Mouse (Mus musculus) neural tube, embryonic 15.5 days (tissue): ENCODE results near the gene Amigo3. TPM values are rescaled to one million over a fixed set of nuclear protein-coding genes. Genes with fewer than 3 reads are reported as not detected.
A peak's percentile ranks its signal among the peaks of the same experiment; 100 is the strongest.

Source experiments
- ATAC-seq: fragments of 200-750 bp; cut with Nextera tagmentation; 2 replicates; pipeline ENCODE4 v1.8.0; 2017; ENCODE audit warnings: mild to moderate bottlenecking, moderate TSS enrichment, moderate library complexity; ENCODE audit not compliant: low FRiP score
- H3K27ac ChIP-seq: fragments of 300-500 bp; sonication (generic); replicated peaks from 2 replicates; pipeline ENCODE4 v1.5.1; 2015; ENCODE audit warnings: mild to moderate bottlenecking, inconsistent platforms
- H3K27me3 ChIP-seq: fragments of 300-500 bp; sonication (generic); replicated peaks from 2 replicates; pipeline ENCODE4 v1.6.1; 2015; ENCODE audit warnings: inconsistent platforms
- H3K36me3 ChIP-seq: fragments of 300-500 bp; sonication (generic); 2 replicates; pipeline ENCODE4 v1.6.1; 2015; ENCODE audit warnings: inconsistent platforms
- H3K4me1 ChIP-seq: fragments of 300-500 bp; sonication (generic); 2 replicates; pipeline ENCODE4 v1.6.1; 2015; ENCODE audit warnings: inconsistent platforms
- H3K4me2 ChIP-seq: fragments of 300-500 bp; sonication (generic); 2 replicates; pipeline ENCODE4 v1.6.1; 2015; ENCODE audit warnings: inconsistent platforms, mild to moderate bottlenecking, moderate library complexity
- H3K4me3 ChIP-seq: fragments of 300-500 bp; sonication (generic); replicated peaks from 2 replicates; pipeline ENCODE4 v1.5.1; 2015; ENCODE audit warnings: mild to moderate bottlenecking, inconsistent platforms
- H3K9ac ChIP-seq: fragments of 300-500 bp; sonication (generic); replicated peaks from 2 replicates; pipeline ENCODE4 v1.6.1; 2015; ENCODE audit warnings: mild to moderate bottlenecking, inconsistent platforms
- H3K9me3 ChIP-seq: fragments of 300-500 bp; sonication (generic); replicated peaks from 2 replicates; pipeline ENCODE4 v1.6.1; 2016; ENCODE audit warnings: inconsistent platforms
- WGBS: fragments of 180-500 bp; shearing (Covaris S2); methylation state at CpG from one replicate; pipeline ENCODE4 v1.1.7; 2015; ENCODE audit warnings: mixed read lengths; 5-methylcytosine and 5-hydroxymethylcytosine counted together
- polyA plus RNA-seq: library from polyadenylated mRNA; unstranded; fragments of >200 nt; fragmentation: Nextera tagmentation; extraction: Ambion mirVana; gene quantifications from 2 replicates; pipeline ENCODE4 v1.2.1, GENCODE M21; 2015

Gene Amigo3
- polyA plus RNA-seq, 1 experiment from 2014 or later, result 2.2 TPM

- Histone ChIP-seq H3K36me3 (peaks cover 56% of the 10 kb centered on the region), H3K4me3 (no peak overlapping the region), H3K9me3 (no peaks in the 10 kb centered on the region), H3K4me2 (no peak overlapping the region), H3K9ac (no peak overlapping the region), H3K4me1 (no peaks in the 10 kb centered on the region), H3K27ac (no peak overlapping the region), H3K27me3 (no peaks in the 10 kb centered on the region)
- WGBS, result 94% methylated on average over 2 of the region's 2 CpGs
- no peak for ATAC-seq
Observed at GRCm38 (mm10) chr9:108035331-108036156, 17.4 kb upstream of the Amigo3 start.

GRCm38 (mm10) chr9:108044751-108045492 is 8.0 kb upstream of the Amigo3 start:
- H3K4me1 ChIP-seq, result peaks cover 16% of the 10 kb centered on the region
- 95% methylated on average over 8 of the region's 8 CpGs for WGBS
- H3K4me2 ChIP-seq, result no peak overlapping the region
- H3K9ac ChIP-seq, result no peak overlapping the region
- no peak overlapping the region for H3K27ac ChIP-seq
- no peak for ATAC-seq
- no peak overlapping the region for H3K4me3 ChIP-seq
- H3K9me3 ChIP-seq, result no peaks in the 10 kb centered on the region
- H3K27me3 ChIP-seq, result no peaks in the 10 kb centered on the region
- peaks cover 63% of the 10 kb centered on the region for H3K36me3 ChIP-seq

- H3K4me2 ChIP-seq, result no peak overlapping the region
- no peak overlapping the region for H3K9ac ChIP-seq
- no peaks in the 10 kb centered on the region for H3K9me3 ChIP-seq
- 95% methylated on average over 4 of the region's 4 CpGs for WGBS
- no peak for ATAC-seq
- no peak overlapping the region for H3K4me3 ChIP-seq
- peaks cover 25% of the 10 kb centered on the region for H3K4me1 ChIP-seq
- H3K27me3 ChIP-seq, result no peaks in the 10 kb centered on the region
- no peak overlapping the region for H3K27ac ChIP-seq
- peaks cover 64% of the 10 kb centered on the region for H3K36me3 ChIP-seq
Observed at GRCm38 (mm10) chr9:108046582-108046981, 6.4 kb upstream of the Amigo3 start.

GRCm38 (mm10) chr9:108047601-108048565 is 5.1 kb upstream of the Amigo3 start:
- Histone ChIP-seq H3K27ac (peak overlapping the region; percentile 80), H3K4me2 (peak overlapping the region; percentile 96), H3K9me3 (no peaks in the 10 kb centered on the region), H3K4me1 (peaks cover 34% of the 10 kb centered on the region), H3K9ac (peak overlapping the region; percentile 49), H3K27me3 (no peaks in the 10 kb centered on the region), H3K36me3 (peaks cover 53% of the 10 kb centered on the region), H3K4me3 (peak overlapping the region; percentile 76)
- no peak for ATAC-seq
- WGBS, result 50% methylated on average over 17 of the region's 17 CpGs

GRCm38 (mm10) chr9:108048566-108048955 is 4.4 kb upstream of the Amigo3 start:
- WGBS, result under 1% methylated on average over 19 of the region's 19 CpGs
- Histone ChIP-seq H3K27ac (peak overlapping the region; percentile 80), H3K4me1 (peaks cover 40% of the 10 kb centered on the region), H3K9me3 (no peaks in the 10 kb centered on the region), H3K4me3 (peak overlapping the region; percentile 76), H3K4me2 (peak overlapping the region; percentile 96), H3K36me3 (peaks cover 48% of the 10 kb centered on the region), H3K9ac (peak overlapping the region; percentile 49), H3K27me3 (no peaks in the 10 kb centered on the region)
- ATAC-seq, result peak; percentile 29

- Histone ChIP-seq H3K9ac (peak within 1 kb of the TSS; percentile 69), H3K4me1 (peaks cover 40% of the 10 kb centered on the region), H3K4me3 (peak within 1 kb of the TSS; percentile 76), H3K9me3 (no peaks in the 10 kb centered on the region), H3K4me2 (peak within 1 kb of the TSS; percentile 96), H3K27me3 (no peaks in the 10 kb centered on the region), H3K36me3 (peaks cover 52% of the 10 kb centered on the region), H3K27ac (peak within 1 kb of the TSS; percentile 80)
- ATAC-seq, result peak; percentile 94
- WGBS, result under 1% methylated on average over 37 of the region's 39 CpGs
Observed at GRCm38 (mm10) chr9:108049016-108049455, 3.9 kb upstream of the Amigo3 start, which contains the start of gene Gmppb. TSS of gene Gmppb (plus strand) at chr9:108049242.

- peak; percentile 7 for ATAC-seq
- WGBS, result 40% methylated on average over 15 of the region's 15 CpGs
- Histone ChIP-seq H3K9me3 (no peaks in the 10 kb centered on the region), H3K27me3 (no peaks in the 10 kb centered on the region), H3K36me3 (peaks cover 56% of the 10 kb centered on the region), H3K4me2 (peak overlapping the region; percentile 96), H3K27ac (peak overlapping the region; percentile 80), H3K4me3 (peak overlapping the region; percentile 76), H3K4me1 (peaks cover 40% of the 10 kb centered on the region), H3K9ac (peak overlapping the region; percentile 69)
Observed at GRCm38 (mm10) chr9:108049561-108050251, 3.3 kb upstream of the Amigo3 start.

GRCm38 (mm10) chr9:108051184-108051930 is 1.6 kb upstream of the Amigo3 start:
- no peak overlapping the region for H3K9ac ChIP-seq

GRCm38 (mm10) chr9:108051931-108052220 is 1.1 kb upstream of the Amigo3 start:
- Histone ChIP-seq H3K36me3 (peaks cover 55% of the 10 kb centered on the region), H3K9me3 (no peaks in the 10 kb centered on the region), H3K4me3 (no peak overlapping the region), H3K4me1 (peaks cover 40% of the 10 kb centered on the region), H3K27ac (no peak overlapping the region), H3K27me3 (no peaks in the 10 kb centered on the region), H3K9ac (no peak overlapping the region), H3K4me2 (no peak overlapping the region)
- ATAC-seq, result no peak
- 88% methylated on average over 4 of the region's 4 CpGs for WGBS

More at GRCm38 (mm10) chr9:108051184-108051930, 1.6 kb upstream of the Amigo3 start:
- H3K36me3 ChIP-seq, result peaks cover 55% of the 10 kb centered on the region
- H3K27me3 ChIP-seq, result no peaks in the 10 kb centered on the region
- 96% methylated on average over 15 of the region's 15 CpGs for WGBS
- ATAC-seq, result no peak
- peaks cover 40% of the 10 kb centered on the region for H3K4me1 ChIP-seq
- no peak overlapping the region for H3K4me3 ChIP-seq
- H3K9me3 ChIP-seq, result no peaks in the 10 kb centered on the region
- H3K4me2 ChIP-seq, result no peak overlapping the region
- no peak overlapping the region for H3K27ac ChIP-seq

- 72% methylated on average over 7 of the region's 7 CpGs for WGBS
Observed at GRCm38 (mm10) chr9:108052411-108052810, 548 bp upstream of the Amigo3 start.

More at GRCm38 (mm10) chr9:108052411-108052810, 548 bp upstream of the Amigo3 start:
- no peaks in the 10 kb centered on the region for H3K9me3 ChIP-seq
- H3K9ac ChIP-seq, result no peak overlapping the region
- peaks cover 55% of the 10 kb centered on the region for H3K36me3 ChIP-seq
- no peak for ATAC-seq
- no peaks in the 10 kb centered on the region for H3K27me3 ChIP-seq
- H3K4me1 ChIP-seq, result peaks cover 40% of the 10 kb centered on the region
- H3K27ac ChIP-seq, result 0 out of 2 replicates have a peak overlapping the region, but pooled peaks have one; percentile 8
- H3K4me2 ChIP-seq, result no peak overlapping the region
- no peak overlapping the region for H3K4me3 ChIP-seq
